Mouse (Mus musculus) layer of hippocampus, adult 18-20 months (tissue): Measurements from ENCODE around the gene Creb3l4. TPM values are rescaled to one million over a fixed set of nuclear protein-coding genes. Genes with fewer than 3 reads are reported as not detected.
A peak's percentile ranks its signal among the peaks of the same experiment; 100 is the strongest.
"Not testable (repeated sequence)": the region's sequence is repeated elsewhere in the genome, so short reads cannot be mapped to it uniquely, and the experiment has no call there.

Experiments
- DNase-seq, 2 experiments: peaks; one replicate each; pipeline ENCODE4 v3.0.0; 2022; ENCODE audit warnings: low spot score in 2 of 2
- total RNA-seq, 2 experiments: library from RNA; stranded (reverse); gene quantifications; 2 replicates each; pipeline ENCODE4 v1.2.3; 2021

The Creb3l4 gene
- total RNA-seq, 2 experiments from 2014 or later: 0.41 TPM; not detected in 1

DNA sequence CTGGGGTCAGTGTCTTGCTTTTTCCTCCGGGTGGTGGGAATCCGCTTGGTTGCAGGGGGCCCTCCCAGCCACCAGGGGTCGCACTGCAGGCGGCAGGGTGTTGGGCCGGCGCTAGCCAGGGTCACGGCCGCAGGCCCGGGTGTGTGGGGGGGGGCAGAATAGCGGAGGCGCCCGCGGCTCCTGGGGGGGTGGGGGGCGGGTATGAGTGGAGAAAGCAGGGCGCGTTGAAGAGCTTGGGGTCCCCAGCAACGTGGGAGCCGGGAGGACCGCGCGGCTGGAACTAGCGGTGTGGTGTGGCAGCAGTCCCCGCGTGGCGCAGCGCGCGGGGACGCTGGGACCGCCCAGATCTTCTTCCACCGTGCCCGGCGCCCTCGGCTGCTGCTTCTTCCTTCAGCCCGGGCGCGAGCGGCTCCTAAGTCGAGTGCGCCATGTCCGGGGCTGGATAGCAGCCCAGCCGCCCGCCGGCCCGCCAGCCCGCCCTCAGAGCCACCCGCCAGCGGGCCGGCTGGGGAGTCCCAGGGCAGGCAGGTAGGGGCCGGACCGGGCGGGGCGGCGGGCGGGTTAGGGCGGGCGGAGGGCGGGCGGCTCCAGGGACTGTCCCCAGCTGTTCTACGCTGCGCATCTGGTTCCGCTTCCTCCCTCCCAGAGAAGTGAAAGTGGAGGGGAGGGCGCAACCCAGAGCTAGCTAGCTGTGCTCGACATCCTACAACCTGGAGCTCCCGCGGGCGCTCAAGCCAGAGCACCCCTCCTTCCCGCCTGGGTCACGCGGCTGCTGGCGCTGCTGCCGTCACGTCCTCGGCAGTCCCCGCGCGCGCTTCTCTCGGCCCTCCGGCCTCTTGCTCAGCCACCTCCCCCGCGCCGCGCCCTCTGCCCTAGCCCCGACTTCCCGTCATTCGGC lies 22.0 kb upstream of the Creb3l4 start, which contains the start of gene Dennd4b:
Gene Dennd4b, plus strand, starts transcription at position 152 of the 898 bp plus-strand sequence.
- peak; percentile 75 to 86 for DNase-seq

GRCm38 (mm10) chr3:90264687-90265033 lies 21.3 kb upstream of the Creb3l4 start:
- no peak for DNase-seq

DNA sequence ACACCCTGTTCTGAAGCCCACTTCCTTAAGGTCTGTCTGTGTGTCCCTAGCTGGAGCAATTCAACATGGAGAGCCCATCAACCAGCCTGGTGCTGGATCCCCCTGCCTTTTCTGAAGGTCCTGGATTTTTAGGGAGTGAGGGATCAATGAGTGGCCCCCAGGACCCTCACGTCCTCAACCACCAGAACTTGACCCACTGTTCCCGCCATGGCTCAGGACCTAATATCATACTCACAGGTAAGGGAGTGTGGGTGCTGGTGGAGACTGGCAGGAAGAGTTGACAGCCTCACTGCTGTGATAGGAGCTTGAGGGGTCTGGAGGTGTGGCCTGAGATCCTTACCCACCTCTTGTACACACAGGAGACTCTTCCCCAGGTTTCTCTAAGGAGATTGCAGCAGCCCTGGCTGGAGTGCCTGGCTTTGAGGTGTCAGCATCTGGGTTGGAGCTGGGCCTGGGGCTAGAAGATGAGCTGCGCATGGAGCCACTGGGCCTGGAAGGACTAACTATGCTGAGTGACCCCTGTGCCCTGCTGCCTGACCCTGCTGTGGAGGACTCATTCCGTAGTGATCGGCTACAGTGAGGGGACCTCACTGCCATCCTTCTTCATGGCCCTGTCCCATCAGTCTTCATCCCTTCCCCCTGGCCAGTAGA lies 19.9 kb upstream of the Creb3l4 start:
- DNase-seq: no peak

GRCm38 (mm10) chr3:90258521-90258920 lies 15.2 kb upstream of the Creb3l4 start:
- DNase-seq: no peak

DNA sequence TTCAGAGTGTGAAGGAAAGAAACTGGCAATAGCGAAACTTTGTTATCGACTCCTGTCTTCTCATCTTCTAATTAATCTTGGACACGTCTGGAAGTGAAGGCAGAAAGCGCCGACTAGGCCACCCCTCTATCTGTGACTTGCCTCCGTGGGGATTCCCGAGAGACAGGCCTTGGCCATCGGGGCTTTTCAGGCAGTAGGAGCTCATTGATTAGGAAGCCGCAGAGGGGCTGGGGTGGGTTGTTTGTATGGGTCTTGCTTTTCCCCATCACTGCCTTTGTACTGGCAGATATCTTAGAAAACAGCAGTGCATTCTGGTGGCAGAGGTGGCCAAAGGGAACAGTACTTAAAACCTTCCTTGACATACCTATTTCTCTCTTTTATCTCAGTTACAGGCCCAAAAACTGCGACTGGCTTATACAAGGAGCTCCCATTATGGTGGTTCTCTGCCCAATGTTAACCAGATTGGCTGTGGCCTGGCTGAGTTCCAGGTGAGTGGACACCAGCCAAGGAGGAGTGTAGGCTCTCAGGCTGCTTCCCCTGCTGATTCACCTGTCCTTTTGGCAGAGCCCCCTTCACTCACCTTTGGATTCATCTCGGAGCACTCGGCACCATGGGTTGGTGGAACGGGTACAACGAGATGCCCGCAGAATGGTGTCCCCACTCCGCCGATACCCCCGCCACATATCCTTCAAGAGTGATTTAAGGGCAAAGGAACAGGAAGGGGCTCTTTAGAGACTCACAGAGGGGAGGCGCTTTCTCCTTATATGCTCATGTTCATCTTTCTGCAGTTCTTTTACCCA lies 13.6 kb upstream of the Creb3l4 start:
- no peak for DNase-seq

DNA sequence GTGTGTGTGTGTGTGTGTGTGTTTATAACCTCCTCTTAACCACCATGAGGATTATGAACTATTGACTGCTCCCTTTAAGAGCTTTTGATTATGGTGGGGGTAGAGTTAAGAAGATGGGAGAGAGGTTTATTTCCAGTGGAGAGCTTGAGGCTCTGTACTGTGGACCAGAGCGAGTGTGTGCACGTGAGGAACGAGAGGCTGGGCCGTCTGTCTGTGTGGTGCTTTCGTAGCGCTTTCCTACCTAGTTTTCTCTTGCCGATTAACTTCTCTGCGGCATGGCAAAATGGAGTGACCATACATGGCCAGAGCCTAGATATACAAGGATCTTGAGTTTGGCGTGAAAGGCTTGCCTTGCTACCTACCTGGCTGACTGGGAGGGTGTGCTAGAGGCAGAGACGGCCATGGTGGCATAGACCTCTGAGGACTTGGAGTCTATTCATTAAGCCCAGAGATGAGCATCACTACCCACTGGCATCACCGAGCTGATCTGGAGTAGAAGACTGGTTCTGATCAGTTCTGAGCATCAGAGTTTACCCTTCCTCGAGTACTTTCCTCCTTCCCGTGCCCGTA lies 12.6 kb upstream of the Creb3l4 start:
- DNase-seq: no peak

GRCm38 (mm10) chr3:90255194-90255565 lies 11.9 kb upstream of the Creb3l4 start:
- no peak for DNase-seq

DNA sequence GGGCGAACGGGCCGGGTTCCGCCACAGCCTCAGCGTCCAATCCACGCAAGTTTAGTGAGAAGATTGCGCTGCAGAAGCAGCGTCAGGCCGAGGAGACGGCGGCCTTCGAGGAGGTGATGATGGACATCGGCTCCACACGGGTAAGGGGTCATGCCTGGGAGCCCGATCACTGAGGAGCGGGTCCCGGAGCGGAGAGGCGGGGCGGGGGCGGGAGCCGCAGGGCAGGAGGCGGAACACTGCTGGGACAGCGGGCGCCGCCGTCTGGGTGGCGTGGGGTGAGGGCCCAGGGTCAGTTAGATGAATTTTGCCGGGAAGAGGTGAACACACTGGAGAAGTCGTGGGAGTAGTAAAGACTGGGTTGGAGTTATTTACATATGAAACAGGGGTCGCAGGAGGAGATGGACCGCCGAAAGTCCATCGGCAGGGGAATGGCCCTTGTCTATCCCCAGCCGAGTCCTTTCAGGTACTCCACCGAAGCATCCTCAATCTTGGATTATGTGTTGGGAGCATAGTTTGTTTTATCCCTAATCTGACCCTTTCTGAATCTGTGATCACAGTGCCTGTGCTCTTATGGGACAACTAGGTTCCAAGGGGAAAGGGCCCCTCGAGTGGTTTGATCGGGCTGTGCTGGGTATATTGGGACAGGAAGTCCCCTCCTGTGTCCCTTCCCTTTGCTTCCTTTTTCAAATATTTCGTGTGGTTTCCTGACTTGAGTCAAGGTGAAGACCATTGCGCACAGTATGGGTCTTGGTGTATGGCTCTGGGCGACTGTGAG lies 11.3 kb upstream of the Creb3l4 start:
- DNase-seq: no peak

DNA sequence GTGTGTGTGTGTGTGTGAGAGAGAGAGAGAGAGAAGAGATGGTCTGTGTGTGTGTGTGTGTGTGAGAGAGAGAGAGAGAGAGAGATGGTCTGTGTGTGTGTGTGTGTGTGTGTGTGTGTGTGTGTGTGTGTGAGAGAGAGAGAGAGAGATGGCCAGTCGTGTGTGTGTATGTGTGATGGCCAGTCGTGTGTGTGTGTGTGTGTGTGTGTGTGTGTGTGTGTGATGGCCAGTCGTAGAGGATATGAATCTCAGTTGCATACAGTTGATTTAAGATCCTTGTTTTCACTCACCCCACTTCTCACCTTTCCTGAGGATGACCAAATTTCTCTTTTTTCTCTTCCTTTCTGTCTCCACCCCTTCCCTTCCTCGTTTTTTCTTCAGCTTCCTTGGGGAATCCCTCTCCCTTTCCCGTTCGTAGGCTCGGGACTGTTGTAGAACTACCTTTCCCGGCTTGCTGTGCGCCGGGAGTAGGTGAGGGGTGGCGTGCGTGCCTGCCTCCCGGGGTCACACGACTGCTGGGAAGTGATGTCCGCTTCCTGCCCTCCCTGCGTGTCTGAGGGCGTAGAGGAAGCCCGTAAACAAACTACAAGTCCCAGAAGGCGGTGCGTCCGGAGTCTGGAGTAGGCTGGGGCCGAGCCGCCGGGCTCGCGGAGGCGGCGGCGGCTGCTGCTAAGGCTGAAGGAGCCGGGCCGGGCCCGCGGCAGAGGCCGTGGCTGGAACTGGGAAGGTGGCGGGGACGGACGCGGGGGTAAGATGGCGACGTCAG lies 10.5 kb upstream of the Creb3l4 start, which contains the start of gene Crtc2:
Gene Crtc2, plus strand, starts transcription at position 511 of the 766 bp plus-strand sequence.
- peak; percentile 98 for DNase-seq

DNA sequence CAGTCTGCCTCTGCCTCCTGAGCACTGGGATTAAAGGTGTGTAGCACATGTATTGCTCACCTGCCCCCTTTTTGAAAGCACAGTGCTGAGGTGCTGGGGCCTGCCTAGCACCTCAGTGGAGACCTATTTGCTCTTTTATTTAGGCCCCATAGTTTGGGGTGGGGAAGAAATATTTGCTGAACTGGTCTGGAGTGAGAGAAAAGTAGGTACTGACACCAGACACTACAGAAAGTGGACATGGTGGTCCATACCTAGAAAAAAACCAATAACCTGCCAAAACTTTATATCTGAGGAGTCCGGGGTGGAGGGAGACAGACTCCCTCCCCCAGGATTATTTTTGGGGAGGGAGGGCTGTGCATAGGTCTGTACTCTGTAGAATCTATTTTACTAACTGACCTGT lies 9.9 kb upstream of the Creb3l4 start:
- DNase-seq: not testable (repeated sequence)

- not testable (repeated sequence) for DNase-seq
Measured at GRCm38 (mm10) chr3:90252659-90253058, 9.3 kb upstream of the Creb3l4 start.

DNA sequence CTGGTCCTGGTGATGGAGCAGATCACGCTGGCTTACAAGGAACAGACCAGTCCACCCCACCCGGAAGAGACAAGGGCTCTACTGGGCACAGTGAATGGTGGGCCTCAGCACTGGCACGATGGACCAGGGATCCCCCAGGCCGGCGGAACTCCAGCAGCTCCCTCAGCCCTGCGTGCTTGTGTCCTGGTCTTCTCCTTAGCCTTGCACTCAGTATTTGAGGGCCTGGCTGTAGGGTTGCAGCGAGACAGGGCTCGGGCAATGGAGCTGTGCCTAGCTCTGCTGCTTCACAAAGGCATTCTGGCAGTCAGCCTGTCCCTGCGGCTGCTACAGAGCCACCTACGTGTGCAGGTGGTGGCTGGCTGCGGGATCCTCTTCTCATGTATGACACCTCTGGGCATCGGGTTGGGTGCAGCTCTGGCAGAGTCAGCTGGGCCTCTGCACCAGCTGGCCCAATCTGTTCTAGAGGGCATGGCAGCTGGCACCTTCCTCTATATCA lies 8.5 kb upstream of the Creb3l4 start:
- not testable (repeated sequence) for DNase-seq

- DNase-seq: no peak
Measured at GRCm38 (mm10) chr3:90250791-90251190, 7.5 kb upstream of the Creb3l4 start.

DNA sequence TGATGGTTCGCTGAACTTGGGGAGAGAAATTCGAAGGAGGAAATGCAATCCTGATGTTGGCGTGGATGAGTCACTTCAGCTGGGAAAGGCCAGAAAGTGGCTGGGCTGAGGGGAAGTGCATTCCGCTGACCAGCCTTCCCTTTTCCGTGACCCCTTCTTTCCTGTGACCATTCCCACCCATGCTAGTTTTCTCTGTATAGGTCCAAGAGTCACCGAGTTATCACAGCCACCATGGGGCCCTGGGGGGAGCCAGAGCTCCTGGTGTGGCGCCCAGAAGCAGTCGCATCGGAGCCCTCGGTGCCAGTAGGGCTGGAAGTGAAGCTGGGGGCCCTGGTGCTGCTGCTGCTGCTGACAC lies 5.4 kb upstream of the Creb3l4 start:
- DNase-seq: no peak

- DNase-seq: peak; percentile 88 to 96
Measured at GRCm38 (mm10) chr3:90247960-90248745, 4.8 kb upstream of the Creb3l4 start, which contains the start of gene Slc39a1. TSS of gene Slc39a1 (plus strand) at chr3:90248172.

GRCm38 (mm10) chr3:90247630-90247959 lies 4.3 kb upstream of the Creb3l4 start:
- DNase-seq: no peak

GRCm38 (mm10) chr3:90245406-90245805 lies 2.1 kb upstream of the Creb3l4 start:
- no peak for DNase-seq

GRCm38 (mm10) chr3:90241669-90242358 lies 1.5 kb downstream of the Creb3l4 start:
- DNase-seq: no peak
